Mouse (Mus musculus) heart, adult 2 months (tissue): ENCODE data around the gene Hes2.

ENCODE experiments used
- CTCF ChIP-seq: fragments of 200-600 bp; IDR thresholded peaks from 2 replicates; pipeline ENCODE4 v1.8.1; 2022; ENCODE audit warnings: antibody characterized with exemption, mild to moderate bottlenecking, moderate library complexity
- EP300 ChIP-seq: fragments of 200-500 bp; IDR thresholded peaks from 2 replicates; pipeline ENCODE4 v1.6.1; 2011; ENCODE audit warnings: low read depth, low read length, control low read depth; ENCODE audit not compliant: insufficient read depth
- POLR2A ChIP-seq: fragments of 200-500 bp; IDR thresholded peaks from 2 replicates; pipeline ENCODE4 v1.6.1; 2011; ENCODE audit warnings: mild to moderate bottlenecking, low read depth, low read length, control low read depth; ENCODE audit not compliant: insufficient read depth

GRCm38 (mm10) chr4:152190096-152190653 is 31.5 kb downstream of the Hes2 start:
- TF ChIP-seq CTCF = no peak
- TF ChIP-seq POLR2A = no peak
- no peak for TF ChIP-seq EP300
